Mouse (Mus musculus) liver, postnatal 0 days (tissue): ENCODE results near the gene Spag5. TPM values are rescaled to one million over a fixed set of nuclear protein-coding genes. Genes with fewer than 3 reads are reported as not detected.

Experiments
- ATAC-seq: fragments of 200-750 bp; cut with Nextera tagmentation; 2 replicates; pipeline ENCODE4 v1.8.0; 2017; ENCODE audit warnings: mild to moderate bottlenecking, moderate library complexity
- DNase-seq: peaks from one replicate; pipeline ENCODE4 v3.0.0-alpha.2; 2016
- H3K27ac ChIP-seq: fragments of 300-500 bp; sonication (generic); 2 replicates; pipeline ENCODE4 v1.5.1; 2014; ENCODE audit warnings: antibody characterized with exemption, moderate library complexity, mild to moderate bottlenecking, low read depth
- H3K27me3 ChIP-seq: fragments of 300-500 bp; sonication (generic); 2 replicates; pipeline ENCODE4 v1.6.1; 2014; ENCODE audit warnings: low read length, control low read depth, mixed read lengths; ENCODE audit not compliant: insufficient read depth
- H3K36me3 ChIP-seq: fragments of 300-500 bp; sonication (generic); replicated peaks from 2 replicates; pipeline ENCODE4 v1.6.1; 2014; ENCODE audit warnings: mild to moderate bottlenecking, control low read depth, low read length, moderate library complexity, mixed read lengths; ENCODE audit not compliant: insufficient read depth
- H3K4me1 ChIP-seq: fragments of 300-500 bp; sonication (generic); 2 replicates; pipeline ENCODE4 v1.6.1; 2014; ENCODE audit warnings: antibody characterized with exemption, mild to moderate bottlenecking, control low read depth; ENCODE audit not compliant: insufficient read depth
- H3K4me2 ChIP-seq: fragments of 300-500 bp; sonication (generic); 2 replicates; pipeline ENCODE4 v1.6.1; 2014; ENCODE audit warnings: low read depth, mild to moderate bottlenecking, low read length, moderate library complexity, mixed read lengths
- H3K4me3 ChIP-seq: fragments of 300-500 bp; sonication (generic); 2 replicates; pipeline ENCODE4 v1.5.1; 2014; ENCODE audit warnings: low read depth, low read length
- H3K9ac ChIP-seq: fragments of 300-500 bp; sonication (generic); replicated peaks from 2 replicates; pipeline ENCODE4 v1.6.1; 2014; ENCODE audit warnings: mild to moderate bottlenecking, moderate library complexity
- H3K9me3 ChIP-seq: fragments of 300-500 bp; sonication (generic); 2 replicates; pipeline ENCODE4 v1.6.1; 2016; ENCODE audit warnings: mild to moderate bottlenecking, control low read depth, low read length, mixed read lengths
- CTCF ChIP-seq: sonication (generic); IDR thresholded peaks from 2 replicates; pipeline ENCODE4 v1.5.1; 2016; ENCODE audit warnings: antibody characterized with exemption, low read depth
- EP300 ChIP-seq: IDR thresholded peaks from 2 replicates; pipeline ENCODE4 v1.6.1; 2016; ENCODE audit warnings: antibody characterized with exemption, low read depth, mild to moderate bottlenecking
- WGBS: fragments of 180-500 bp; shearing (Covaris S2); extraction: QIAGEN DNeasy Blood & Tissue Kit; methylation state at CpG from one replicate; pipeline ENCODE4 v1.1.7; 2014; ENCODE audit not compliant: insufficient replicate concordance; 5-methylcytosine and 5-hydroxymethylcytosine counted together
- polyA plus RNA-seq: library from polyadenylated mRNA; unstranded; fragments of >200 nt; fragmentation: Nextera tagmentation; extraction: Ambion mirVana; gene quantifications from 2 replicates; pipeline ENCODE4 v1.2.1, GENCODE M21; 2015

Gene Spag5
- polyA plus RNA-seq, 1 experiment from 2014 or later: 11.4 TPM

DNA sequence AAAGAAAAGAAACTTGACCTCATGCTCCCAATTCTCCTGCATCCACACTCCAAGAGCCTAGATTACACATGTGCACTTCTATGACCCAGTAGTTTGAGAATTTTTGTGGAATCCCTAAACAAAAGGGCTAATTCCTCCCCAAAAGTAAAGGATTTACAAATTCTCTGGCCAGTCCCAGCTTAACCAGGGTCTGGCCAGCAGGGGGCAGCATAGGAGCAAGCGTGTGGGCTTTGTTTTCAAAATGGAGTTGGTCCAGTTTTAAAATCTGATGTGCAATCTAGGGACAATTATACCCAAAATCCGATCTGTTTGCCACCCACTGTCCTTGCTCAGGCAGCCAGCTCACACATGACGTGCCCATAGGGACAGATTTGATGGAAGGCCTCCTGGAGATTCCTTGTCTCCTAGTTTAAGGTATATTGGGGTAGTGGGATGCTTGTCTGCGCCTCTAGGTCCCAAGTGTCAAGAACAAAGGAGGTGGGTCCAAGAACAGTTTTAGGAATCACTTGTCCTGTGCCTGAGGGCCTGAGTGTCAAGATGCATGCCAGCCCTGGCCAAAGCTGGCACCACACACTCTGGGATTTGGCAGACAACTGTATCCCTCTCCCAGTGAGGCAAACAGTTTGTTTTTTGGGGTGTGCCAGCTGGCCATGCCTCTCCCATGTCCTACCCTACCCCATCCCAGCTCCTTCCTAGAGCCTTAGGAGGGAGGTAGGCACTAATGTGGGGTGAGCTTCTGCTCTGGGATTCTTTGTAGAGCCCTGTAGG, 54.3 kb downstream of the Spag5 start:
- TF ChIP-seq CTCF: peak; percentile 87
- no peak for TF ChIP-seq EP300
- no peak overlapping the region for H3K9ac ChIP-seq
- peaks cover 10% of the 10 kb centered on the region for H3K4me1 ChIP-seq
- no peak for ATAC-seq
- peak; percentile 84 for DNase-seq
- 30% methylated on average over 4 of the region's 4 CpGs for WGBS
- no peak overlapping the region for H3K4me2 ChIP-seq
- no peak overlapping the region for H3K27ac ChIP-seq
- H3K9me3 ChIP-seq: no peaks in the 10 kb centered on the region
- no peak overlapping the region for H3K4me3 ChIP-seq
- no peaks in the 10 kb centered on the region for H3K27me3 ChIP-seq
- H3K36me3 ChIP-seq: no peaks in the 10 kb centered on the region

DNA sequence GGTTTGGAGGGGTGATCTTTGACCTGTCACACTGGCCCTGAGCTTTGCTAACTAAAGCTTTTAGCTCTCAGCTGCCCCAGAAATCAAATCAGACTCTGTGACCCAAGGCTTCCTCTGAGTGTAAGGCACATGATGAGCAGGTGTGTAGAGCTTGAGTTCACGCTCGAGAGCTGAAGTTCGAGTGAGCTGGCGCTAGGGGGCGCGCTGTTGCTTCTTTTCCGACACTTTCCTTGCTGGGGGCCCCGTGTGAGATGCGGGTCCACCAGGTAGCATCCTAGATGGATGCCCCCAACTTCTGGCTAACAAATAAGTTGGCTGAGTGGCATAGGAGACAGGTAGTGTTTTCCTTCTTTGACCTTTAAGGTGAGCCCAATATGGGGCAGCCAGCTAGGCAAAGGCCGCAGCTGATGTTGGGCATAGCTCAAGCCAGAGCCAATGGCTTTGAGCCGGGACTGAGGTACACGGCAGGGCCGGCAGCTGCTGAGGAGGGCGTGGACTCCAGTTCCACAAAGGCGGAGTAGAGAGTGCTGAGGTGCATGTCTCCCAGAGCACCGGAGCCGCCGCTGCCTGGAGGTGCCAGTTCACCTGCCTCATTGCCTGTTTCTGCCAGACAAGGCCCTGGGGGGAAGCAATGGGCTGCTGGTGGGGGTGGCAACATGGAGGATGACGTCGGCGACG, 57.1 kb downstream of the Spag5 start:
- Histone ChIP-seq H3K4me2 (no peak overlapping the region), H3K9me3 (no peaks in the 10 kb centered on the region), H3K4me3 (no peak overlapping the region), H3K9ac (no peak overlapping the region), H3K27ac (no peak overlapping the region), H3K4me1 (peaks cover 7% of the 10 kb centered on the region; the same call in 1 of the 2 replicates), H3K36me3 (no peaks in the 10 kb centered on the region), H3K27me3 (no peaks in the 10 kb centered on the region)
- 26% methylated on average over 21 of the region's 22 CpGs for whole genome bisulfite sequencing
- peak; percentile 77 for TF ChIP-seq CTCF
- TF ChIP-seq EP300: no peak
- no peak for ATAC-seq
- DNase-seq: peak; percentile 72

DNA sequence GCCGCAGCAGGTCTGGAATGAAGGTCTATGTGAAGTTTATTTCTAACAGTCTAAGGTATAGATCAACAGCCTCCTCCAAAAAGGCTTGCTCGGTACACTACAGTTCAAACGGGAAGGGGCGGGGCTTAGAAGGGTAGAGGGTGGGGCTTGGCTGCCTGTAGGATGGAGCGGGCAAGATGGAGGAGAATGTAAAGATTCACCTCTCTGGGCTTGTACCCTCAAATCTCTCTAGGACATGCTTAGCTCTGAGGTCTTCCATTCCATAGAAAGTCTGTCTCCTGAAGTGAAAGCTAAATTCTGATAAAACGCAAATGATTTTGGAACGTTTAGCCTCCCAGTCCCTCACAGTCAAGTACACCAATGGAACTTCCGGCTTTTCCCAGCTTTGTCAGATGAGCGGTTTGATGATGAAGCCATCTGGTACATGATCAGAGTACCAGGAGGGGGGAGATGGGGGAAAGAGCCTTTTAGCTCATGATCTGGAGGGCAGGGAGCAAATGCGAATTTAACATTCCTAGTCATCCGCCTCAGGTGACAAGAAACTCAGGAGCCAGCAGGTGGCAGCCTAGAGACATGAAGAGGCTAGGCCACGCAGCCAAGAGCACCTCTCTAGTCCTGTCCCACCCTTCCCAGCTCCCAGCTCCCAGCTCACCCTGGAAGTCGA, 58.9 kb downstream of the Spag5 start:
- no peak overlapping the region for H3K9ac ChIP-seq
- H3K4me2 ChIP-seq: peak overlapping the region; percentile 79
- H3K4me1 ChIP-seq: peaks cover 16% of the 10 kb centered on the region
- no peak overlapping the region for H3K27ac ChIP-seq
- DNase-seq (peak; percentile 85), ATAC-seq (peak; percentile 78)
- WGBS: 8% methylated on average over 13 of the region's 13 CpGs
- H3K9me3 ChIP-seq: no peaks in the 10 kb centered on the region
- H3K4me3 ChIP-seq: peak overlapping the region; percentile 50
- no peaks in the 10 kb centered on the region for H3K36me3 ChIP-seq
- H3K27me3 ChIP-seq: no peaks in the 10 kb centered on the region
- no peak for TF ChIP-seq EP300
- peak; percentile 84 for TF ChIP-seq CTCF

DNA sequence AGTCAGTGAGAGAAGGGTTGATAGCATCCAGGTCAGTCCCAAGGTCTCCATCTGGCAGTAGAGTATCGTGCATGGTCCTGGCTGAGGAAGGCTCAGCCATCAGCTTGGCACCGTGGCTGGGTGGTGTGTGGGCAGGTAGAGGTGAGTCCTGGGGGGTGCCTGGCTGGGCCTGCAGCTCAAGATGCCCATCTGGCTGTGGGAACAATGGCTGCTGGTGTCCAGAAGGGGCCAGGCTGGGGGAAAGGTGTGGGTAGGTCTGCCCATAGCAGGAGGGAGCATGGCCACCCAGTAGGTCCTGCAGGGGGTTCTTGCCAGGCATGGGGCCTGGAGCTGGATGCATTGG, 59.4 kb downstream of the Spag5 start:
- no peak for ATAC-seq
- Histone ChIP-seq H3K4me3 (no peak overlapping the region), H3K27me3 (no peaks in the 10 kb centered on the region), H3K4me1 (peaks cover 16% of the 10 kb centered on the region), H3K9ac (no peak overlapping the region), H3K27ac (no peak overlapping the region), H3K9me3 (no peaks in the 10 kb centered on the region), H3K36me3 (no peaks in the 10 kb centered on the region), H3K4me2 (no peak overlapping the region)
- WGBS: 65% methylated on average over 2 of the region's 2 CpGs
- no peak for DNase-seq
- no peak for TF ChIP-seq CTCF
- no peak for TF ChIP-seq EP300

DNA sequence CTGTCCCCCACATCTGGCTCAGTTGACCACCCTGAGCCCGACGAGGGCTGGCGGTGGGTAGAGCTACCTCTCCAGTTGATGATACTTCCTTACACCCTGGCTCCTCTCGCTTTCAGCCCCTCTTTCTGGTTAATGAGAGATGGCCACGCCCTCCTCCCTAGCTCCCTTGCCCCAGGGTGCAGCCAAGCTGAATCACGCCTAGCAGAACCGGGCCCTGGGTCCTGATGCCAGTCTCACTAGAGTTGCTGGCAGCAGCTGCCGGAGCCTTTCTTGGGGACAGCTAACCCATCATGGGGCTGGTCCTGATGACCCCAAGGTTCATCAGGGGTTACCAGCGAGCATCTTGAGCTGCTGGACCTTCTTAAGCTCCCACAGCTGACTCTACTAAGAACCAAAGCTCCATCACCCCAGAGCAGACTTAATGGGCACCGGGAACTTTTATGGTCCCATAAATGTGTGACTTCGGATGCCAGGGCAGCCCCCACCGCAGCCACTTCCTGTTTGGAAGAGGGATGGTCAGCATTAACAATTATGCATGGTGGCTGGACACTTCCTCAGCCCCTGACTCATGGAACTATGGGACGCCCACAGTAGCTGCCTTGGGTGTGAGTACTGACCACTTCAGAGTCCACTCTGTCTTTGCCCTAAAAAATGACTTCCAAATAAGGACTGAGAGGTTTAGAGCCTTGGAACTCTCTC, 62.1 kb downstream of the Spag5 start:
- no peak overlapping the region for H3K27ac ChIP-seq
- H3K9ac ChIP-seq: no peak overlapping the region
- TF ChIP-seq CTCF: no peak
- no peak for TF ChIP-seq EP300
- H3K4me1 ChIP-seq: peaks cover 16% of the 10 kb centered on the region
- WGBS: 66% methylated on average over 13 of the region's 13 CpGs
- no peak for DNase-seq
- no peak overlapping the region for H3K4me2 ChIP-seq
- no peaks in the 10 kb centered on the region for H3K9me3 ChIP-seq
- H3K36me3 ChIP-seq: no peaks in the 10 kb centered on the region
- H3K27me3 ChIP-seq: no peaks in the 10 kb centered on the region
- no peak overlapping the region for H3K4me3 ChIP-seq
- no peak for ATAC-seq

DNA sequence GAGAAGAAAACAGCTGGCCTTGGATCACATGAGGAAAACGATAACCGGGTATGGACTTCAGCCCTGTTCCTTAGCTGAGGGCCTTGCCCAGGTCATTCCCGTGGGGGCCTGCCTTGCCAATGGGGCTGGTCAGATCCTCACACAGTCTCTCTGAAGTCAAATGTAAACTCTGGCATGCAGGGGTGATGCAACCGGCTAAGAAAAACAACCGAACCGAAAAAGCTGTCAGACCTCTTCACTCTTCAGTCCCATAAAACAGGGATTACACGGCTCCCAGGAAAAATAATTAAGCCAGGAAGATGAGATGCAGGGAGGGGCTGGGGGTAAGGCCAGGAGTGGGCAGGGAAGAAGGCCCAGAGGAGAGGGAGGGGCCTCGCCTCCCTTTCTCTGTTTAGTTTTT, 62.8 kb downstream of the Spag5 start:
- H3K27me3 ChIP-seq: no peaks in the 10 kb centered on the region
- no peak for DNase-seq
- H3K4me3 ChIP-seq: no peak overlapping the region
- no peaks in the 10 kb centered on the region for H3K9me3 ChIP-seq
- WGBS: 40% methylated on average over 8 of the region's 8 CpGs
- no peak for ATAC-seq
- no peak overlapping the region for H3K4me2 ChIP-seq
- no peak overlapping the region for H3K27ac ChIP-seq
- TF ChIP-seq EP300 (no peak), CTCF (no peak)
- H3K36me3 ChIP-seq: no peaks in the 10 kb centered on the region
- no peak overlapping the region for H3K9ac ChIP-seq
- H3K4me1 ChIP-seq: peaks cover 16% of the 10 kb centered on the region
